Mouse (Mus musculus): ENCODE results near the gene Anks1.

Gene Anks1

DNA sequence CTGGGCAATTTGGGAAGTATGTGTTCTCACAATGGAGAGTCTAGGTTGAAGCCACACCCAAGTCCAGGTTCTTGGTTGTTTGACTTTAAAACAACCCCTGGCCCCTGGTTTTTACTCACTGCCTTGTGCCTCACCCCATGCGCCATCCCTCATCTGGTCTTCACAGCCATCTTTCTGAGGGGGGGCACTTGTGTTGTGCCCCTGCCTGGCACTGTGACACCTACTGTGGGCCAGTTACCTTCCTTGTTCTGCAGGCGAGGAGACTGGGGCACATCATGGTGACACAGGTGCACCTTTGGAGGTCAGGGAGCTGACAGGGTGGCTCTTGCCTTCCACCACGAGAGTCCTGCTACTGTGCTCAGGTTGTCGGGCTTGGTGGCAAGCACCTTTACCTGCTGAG lies 33.0 kb downstream of the Anks1 start:
- TF ChIP-seq GATA4 (IDR thresholded peaks at IDR 0.05; ENCODE audit: insufficient replicate concordance, low read length) = no peak

GRCm38 (mm10) chr17:27945546-27946216 lies 36.6 kb downstream of the Anks1 start:
- TF ChIP-seq GATA4 (IDR thresholded peaks at IDR 0.05; ENCODE audit: insufficient replicate concordance, low read length) = no peak

- no peak for TF ChIP-seq GATA4 (IDR thresholded peaks at IDR 0.05; ENCODE audit: insufficient replicate concordance, low read length)
Measured at GRCm38 (mm10) chr17:27946371-27946770, 37.3 kb downstream of the Anks1 start.

GRCm38 (mm10) chr17:27947155-27947554 lies 38.0 kb downstream of the Anks1 start:
- no peak for TF ChIP-seq GATA4 (IDR thresholded peaks at IDR 0.05; ENCODE audit: insufficient replicate concordance, low read length)

GRCm38 (mm10) chr17:27953136-27953535 lies 44.0 kb downstream of the Anks1 start:
- TF ChIP-seq GATA4 (IDR thresholded peaks at IDR 0.05; ENCODE audit: insufficient replicate concordance, low read length) = no peak

DNA sequence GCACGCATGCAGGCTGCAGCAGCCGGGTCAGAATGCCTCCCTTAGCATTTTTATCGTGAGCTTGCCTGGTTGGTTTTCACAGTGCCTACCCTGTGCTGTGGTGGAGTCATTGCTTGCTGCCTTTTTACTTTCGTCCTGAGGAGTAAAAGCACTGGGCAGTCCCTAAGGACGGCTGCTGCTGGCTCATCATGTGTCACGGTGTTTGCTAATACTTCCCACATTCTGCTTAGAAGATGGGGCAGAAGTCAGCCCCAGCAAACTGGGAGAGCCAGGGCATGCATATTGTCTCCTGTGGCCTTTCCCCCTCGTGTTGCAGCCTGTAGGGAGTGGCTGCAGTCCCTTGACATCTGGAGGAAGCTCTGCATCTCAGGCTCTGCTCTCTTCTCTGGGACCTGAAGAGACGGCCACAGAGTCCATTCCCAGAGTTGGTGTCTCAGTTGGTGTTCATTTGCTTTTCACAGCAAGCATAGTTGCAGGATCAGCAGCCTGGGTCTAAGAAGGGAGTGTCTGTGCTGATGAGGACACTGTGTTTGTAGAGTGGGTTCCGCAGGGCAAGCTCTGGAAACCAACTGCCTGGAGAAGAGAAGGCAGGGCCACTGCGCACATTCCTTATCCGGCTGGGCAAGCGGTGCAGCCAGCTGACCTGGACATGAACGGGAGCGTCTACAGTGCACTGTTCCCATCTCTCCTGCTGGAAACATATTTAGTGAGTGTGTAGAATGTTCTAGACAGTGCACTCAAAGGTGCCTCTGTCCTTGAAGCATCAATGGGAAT lies 45.7 kb downstream of the Anks1 start:
- TF ChIP-seq GATA4 (IDR thresholded peaks at IDR 0.05; ENCODE audit: insufficient replicate concordance, low read length) = no peak

DNA sequence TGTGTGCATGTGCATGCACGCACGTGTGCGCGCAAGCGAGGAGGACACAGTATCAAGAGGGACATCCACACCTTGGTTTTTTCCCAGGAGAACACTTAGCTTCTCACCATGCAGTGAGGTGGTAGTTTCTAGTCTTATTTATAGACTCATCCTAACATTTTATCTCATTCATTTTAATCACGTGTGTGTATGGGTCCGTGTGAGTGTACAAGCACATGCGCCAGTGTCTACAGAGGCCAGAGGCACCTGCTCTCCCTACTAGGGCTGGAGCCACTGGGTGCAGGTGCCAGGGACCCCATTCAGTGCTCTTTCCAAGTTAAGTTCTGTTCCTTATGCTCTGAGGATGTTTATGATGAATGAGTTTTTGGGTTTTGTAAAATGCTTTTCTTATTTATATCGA lies 48.5 kb downstream of the Anks1 start:
- no peak for TF ChIP-seq GATA4 (IDR thresholded peaks at IDR 0.05; ENCODE audit: insufficient replicate concordance, low read length)

DNA sequence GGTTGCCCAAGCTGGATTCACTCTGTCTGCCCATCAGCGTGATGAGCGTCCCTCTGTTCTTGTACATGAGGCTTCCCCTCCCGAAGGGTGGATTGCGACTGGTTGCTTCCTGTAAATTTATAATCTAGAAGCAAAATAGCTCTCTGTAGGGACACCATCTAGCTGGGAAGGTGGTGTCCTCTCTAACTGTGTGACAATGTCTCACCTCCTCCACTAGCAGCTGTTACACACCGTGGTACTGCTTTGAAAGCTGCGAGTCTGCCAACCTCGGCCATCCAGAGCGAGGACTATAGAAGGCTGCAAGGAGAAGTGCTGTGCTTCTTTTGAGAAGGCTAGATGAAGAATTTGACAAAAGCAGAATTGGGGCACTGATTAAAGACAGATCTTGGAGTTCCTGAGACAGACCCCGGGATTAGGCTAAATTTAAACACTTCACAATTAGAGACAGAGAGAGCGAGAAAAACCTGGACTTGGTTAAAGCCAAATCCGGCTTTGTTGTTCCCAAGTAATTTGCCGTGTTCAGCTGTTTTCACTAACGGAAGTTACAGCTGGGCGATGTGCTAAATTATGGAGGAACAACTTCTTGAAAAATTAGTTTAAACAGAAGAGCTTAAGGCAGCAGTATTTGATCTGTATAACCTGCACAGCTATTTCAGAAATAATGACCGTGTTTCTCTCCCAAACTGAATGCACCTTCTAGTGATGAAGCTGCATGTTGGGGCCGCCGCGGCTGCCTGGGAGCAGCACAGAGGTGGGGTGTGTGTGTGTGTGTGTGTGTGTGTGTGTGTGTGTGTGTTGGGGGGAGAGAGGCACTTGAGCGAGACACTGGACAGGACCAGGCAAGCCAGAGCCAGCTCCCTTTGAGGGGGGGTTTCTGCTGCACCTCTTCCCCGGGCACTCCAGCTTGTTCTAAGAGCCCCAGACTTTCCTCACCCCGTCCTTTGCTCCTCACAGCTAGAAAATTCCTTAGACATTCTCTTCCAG lies 51.3 kb downstream of the Anks1 start:
- no peak for TF ChIP-seq GATA4 (IDR thresholded peaks at IDR 0.05; ENCODE audit: insufficient replicate concordance, low read length)

DNA sequence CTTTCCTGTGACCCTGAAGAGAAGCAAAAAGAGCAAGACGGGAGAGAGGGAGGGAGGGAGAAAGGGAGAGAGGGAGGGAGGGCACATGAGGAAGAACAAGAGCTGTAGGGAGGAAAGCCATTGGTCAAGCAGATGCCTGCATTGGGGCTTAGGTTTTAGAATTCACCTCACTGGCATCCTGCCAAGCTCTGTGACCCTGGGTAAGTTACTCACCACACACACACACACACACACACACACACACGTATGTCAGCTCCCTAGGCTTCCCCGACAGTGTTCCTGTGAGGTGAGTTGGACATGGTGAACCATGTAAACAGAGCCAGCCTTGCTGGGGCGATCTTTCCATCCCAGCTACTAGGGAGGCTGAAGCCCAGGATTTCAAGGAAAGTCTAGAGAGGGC lies 55.5 kb downstream of the Anks1 start:
- no peak for TF ChIP-seq GATA4 (IDR thresholded peaks at IDR 0.05; ENCODE audit: insufficient replicate concordance, low read length)

- TF ChIP-seq GATA4 (IDR thresholded peaks at IDR 0.05; ENCODE audit: insufficient replicate concordance, low read length) = no peak
Measured at GRCm38 (mm10) chr17:27965292-27965691, 56.2 kb downstream of the Anks1 start.

- no peak for TF ChIP-seq GATA4 (IDR thresholded peaks at IDR 0.05; ENCODE audit: insufficient replicate concordance, low read length)
Measured at GRCm38 (mm10) chr17:27966056-27966455, 57.0 kb downstream of the Anks1 start.

DNA sequence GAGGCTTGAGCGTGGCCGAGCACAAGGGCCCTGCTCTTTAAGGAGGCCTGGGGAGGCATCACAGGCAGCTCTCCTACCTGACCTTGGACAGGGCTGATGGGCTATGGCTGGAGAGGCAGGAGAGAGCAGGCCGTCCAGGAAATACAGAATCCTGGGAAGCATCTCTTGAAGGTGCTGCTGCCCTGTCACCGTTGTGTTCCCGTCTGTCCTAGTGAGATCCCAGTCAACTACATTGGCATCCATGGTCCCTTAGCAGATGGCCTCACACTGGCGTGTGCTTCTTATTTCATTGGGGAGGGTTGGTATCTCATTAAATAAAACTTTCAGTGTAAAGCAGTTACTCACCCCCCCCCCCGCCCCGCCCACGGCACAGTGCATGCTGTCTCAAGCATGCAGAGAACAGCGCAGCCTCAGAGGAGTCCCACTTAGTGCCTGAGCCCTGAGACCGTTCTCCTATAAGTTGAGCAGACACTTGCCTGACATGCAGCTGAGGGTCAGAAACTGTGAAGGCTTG lies 57.5 kb downstream of the Anks1 start:
- no peak for TF ChIP-seq GATA4 (IDR thresholded peaks at IDR 0.05; ENCODE audit: insufficient replicate concordance, low read length)

DNA sequence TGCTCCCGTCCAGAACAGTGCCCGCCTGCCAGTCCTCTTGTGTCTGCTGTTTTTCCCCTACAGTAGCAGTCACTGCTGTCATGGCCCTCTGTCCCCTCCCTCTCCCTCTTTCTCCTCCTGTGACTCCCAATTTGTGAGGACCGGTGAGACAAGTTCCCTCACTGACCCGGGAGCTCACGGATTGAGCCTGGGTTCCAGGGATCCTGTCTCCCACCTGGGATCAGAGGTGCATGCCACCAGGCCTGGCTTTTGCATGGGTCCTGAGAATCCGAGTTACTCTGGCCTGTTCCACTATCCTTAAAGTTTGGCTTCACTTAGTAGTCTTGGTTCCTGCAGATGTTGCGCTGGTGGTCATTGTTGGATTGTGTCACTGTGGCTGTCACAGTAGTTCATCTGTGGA lies 58.4 kb downstream of the Anks1 start:
- no peak for TF ChIP-seq GATA4 (IDR thresholded peaks at IDR 0.05; ENCODE audit: insufficient replicate concordance, low read length)

DNA sequence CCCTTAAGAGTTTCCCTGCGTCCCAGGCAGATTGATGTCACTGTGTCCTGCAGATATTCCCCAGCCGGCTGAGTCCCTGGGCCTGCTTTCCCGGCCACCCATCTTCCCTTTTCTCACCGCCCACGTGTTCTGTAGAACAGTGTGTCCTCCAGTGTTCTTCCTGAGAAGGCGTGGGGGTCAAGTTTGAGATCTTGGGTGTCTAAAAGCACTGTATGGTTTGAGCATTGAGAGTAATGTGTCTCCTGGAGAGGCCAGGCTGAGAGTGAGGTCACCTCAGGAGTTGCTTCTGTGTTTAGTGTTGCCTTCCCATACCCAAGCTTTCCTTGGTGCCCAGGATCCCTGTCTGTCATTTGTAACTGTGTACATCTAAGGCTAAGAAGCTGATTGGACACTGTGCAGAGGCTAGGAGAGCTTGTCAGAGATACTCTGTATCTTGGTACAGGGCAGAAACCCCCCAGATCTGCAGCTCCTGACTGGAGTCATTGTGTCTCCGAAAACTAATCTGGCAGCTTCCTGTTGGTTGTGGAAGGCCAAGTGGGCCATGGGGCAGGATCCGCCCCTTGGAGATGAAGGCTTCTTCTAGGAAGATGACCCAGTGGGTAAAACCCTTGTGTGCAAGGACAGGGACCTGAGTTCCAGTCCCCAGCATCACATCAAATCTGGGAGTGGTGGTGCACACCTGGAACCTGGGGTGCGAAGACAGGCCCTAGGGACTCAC lies 59.1 kb downstream of the Anks1 start:
- peak; percentile 23; the same call in 1 of the 2 replicates for TF ChIP-seq GATA4 (IDR thresholded peaks at IDR 0.05; ENCODE audit: insufficient replicate concordance, low read length)

DNA sequence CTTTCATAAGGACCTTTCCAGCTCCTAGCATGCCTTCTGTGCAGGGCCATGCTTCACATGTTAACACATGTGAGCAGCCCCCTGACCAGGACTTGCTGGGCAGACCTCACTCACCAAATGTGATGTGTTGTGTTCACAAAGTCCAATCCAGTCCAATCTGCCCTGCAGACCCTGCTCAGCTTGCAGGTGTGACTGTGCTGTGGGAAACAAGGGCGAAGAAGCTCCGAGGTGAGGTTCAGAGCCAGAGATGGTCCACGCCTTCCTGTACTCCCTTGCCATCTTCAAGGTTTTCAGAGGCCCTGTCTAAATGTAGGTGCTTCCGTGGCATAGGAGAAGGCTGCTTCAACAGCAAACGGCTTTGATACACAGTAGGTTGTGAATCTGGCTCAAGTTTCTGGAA lies 59.8 kb downstream of the Anks1 start:
- TF ChIP-seq GATA4 (IDR thresholded peaks at IDR 0.05; ENCODE audit: insufficient replicate concordance, low read length) = no peak
